Mouse (Mus musculus): ENCODE data around the gene Vwa7.

Gene Vwa7

DNA sequence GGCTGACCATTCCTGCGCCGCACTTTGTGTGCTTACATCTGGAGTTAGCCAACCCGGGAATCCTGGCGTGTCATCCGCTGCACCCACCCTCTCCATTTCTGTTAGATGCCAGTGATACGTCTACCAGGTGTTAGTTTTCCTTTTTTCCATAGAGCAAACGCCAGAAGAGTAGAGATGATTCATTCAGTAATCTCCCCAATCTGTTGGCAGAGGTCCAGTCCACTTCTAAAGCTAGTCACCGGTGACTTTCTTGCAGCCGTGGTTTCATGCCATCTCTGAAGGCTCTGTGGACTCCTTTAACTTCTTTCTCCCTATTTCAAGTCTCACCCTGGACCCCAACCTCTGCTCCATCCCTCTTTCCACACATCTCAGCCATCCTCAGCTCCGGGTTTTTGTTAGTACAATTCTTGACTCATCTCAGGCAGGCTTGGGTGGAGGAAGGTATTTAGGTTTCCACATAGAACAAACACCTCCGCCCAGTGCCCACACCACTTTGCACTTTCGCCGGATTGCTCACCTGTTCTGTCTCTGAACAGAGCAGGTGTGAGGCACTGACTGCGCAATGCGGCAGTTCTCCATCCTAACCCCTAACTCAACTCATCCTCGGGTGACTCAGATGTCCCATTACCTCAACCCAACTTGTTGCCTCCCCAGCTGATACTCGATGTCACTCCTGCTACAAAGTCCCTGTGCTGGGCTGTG is 52.0 kb downstream of the Vwa7 start:
- no peak for DNase-seq

- peak; percentile 68 for DNase-seq
Measured at GRCm38 (mm10) chr17:35070556-35071229, 54.3 kb downstream of the Vwa7 start.

GRCm38 (mm10) chr17:35071454-35071853 is 55.1 kb downstream of the Vwa7 start:
- no peak for DNase-seq

- DNase-seq, result peak; percentile 22
Measured at GRCm38 (mm10) chr17:35074097-35074496, 57.7 kb downstream of the Vwa7 start.

Measured in thymus, postnatal 25 days (tissue).